Mouse (Mus musculus): ENCODE data around the gene Terf2.

- TF ChIP-seq CTCF (IDR thresholded peaks at IDR 0.05; ENCODE audit: low read depth) (no peak), EP300 (IDR thresholded peaks at IDR 0.05; ENCODE audit: low read depth) (no peak)
These were observed 44.3 kb downstream of the Terf2 start for GRCm38 (mm10) chr8:107052046-107052445.

Measured in liver, postnatal 0 days (tissue).